Mouse (Mus musculus) intestine, embryonic 15.5 days (tissue): Measurements from ENCODE around the gene Fgf18. TPM values are rescaled to one million over a fixed set of nuclear protein-coding genes. Genes with fewer than 3 reads are reported as not detected.
A peak's percentile ranks its signal among the peaks of the same experiment; 100 is the strongest.

ENCODE experiments used
- ATAC-seq: fragments of 200-750 bp; cut with Nextera tagmentation; 2 replicates; pipeline ENCODE4 v1.8.0; 2017; ENCODE audit warnings: moderate TSS enrichment, moderate library complexity
- H3K27ac ChIP-seq: fragments of 300-500 bp; sonication (generic); 2 replicates; pipeline ENCODE4 v1.5.1; 2015; ENCODE audit warnings: mild to moderate bottlenecking, inconsistent platforms
- H3K27me3 ChIP-seq: fragments of 300-500 bp; sonication (generic); replicated peaks from 2 replicates; pipeline ENCODE4 v1.6.1; 2015; ENCODE audit warnings: inconsistent platforms
- H3K36me3 ChIP-seq: fragments of 300-500 bp; sonication (generic); 2 replicates; pipeline ENCODE4 v1.6.1; 2015; ENCODE audit warnings: inconsistent platforms
- H3K4me1 ChIP-seq: fragments of 300-500 bp; sonication (generic); replicated peaks from 2 replicates; pipeline ENCODE4 v1.6.1; 2015; ENCODE audit warnings: inconsistent platforms
- H3K4me2 ChIP-seq: fragments of 300-500 bp; sonication (generic); replicated peaks from 2 replicates; pipeline ENCODE4 v1.6.1; 2015; ENCODE audit warnings: mild to moderate bottlenecking, inconsistent platforms
- H3K4me3 ChIP-seq: fragments of 300-500 bp; sonication (generic); replicated peaks from 2 replicates; pipeline ENCODE4 v1.5.1; 2015; ENCODE audit warnings: inconsistent platforms
- H3K9ac ChIP-seq: fragments of 300-500 bp; sonication (generic); 2 replicates; pipeline ENCODE4 v1.6.1; 2015; ENCODE audit warnings: inconsistent platforms
- H3K9me3 ChIP-seq: fragments of 300-500 bp; sonication (generic); 2 replicates; pipeline ENCODE4 v1.6.1; 2016; ENCODE audit warnings: inconsistent platforms
- WGBS: fragments of 180-500 bp; shearing (Covaris S2); methylation state at CpG from one replicate; pipeline ENCODE4 v1.1.7; 2015; 5-methylcytosine and 5-hydroxymethylcytosine counted together
- polyA plus RNA-seq: library from polyadenylated mRNA; unstranded; fragments of >200 nt; fragmentation: Nextera tagmentation; extraction: Ambion mirVana; gene quantifications from 2 replicates; pipeline ENCODE4 v1.2.1, GENCODE M21; 2015

The Fgf18 gene
- polyA plus RNA-seq, 1 experiment from 2014 or later, result 2.4 TPM

DNA sequence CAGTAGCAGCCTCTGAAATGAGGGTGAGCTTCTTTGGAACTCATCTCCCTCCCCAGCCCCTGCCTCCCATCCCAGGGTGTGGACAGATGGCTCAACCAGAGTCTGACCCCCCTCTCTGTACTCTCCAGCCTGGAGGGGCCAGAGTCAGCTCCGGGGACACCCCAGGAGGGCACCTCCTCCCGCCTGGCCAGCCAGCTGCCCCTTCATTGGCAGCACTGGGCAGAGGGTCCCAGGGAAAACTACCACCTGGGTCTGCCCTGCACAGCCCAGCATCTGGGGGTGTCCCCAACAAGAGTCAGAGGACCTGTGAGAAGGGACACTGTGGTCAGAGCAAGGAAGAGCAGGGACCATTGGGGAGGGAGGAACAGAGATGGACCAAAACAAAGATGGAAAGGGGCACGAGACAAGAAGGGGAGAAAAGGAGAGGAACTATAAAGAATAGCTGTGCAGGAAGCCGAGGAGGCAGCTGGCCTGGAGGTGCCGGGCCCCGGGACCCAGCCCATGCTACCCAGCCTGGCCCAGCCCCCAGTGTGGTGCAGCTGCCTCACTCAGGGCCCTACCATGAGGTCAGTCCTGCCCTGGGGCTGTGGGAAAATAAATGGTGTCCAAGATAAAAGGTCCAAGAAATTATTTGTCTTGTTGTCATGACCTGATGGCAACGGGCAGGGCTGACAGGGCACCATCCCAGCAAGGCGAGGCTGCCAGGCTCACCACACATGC, 14.4 kb downstream of the Fgf18 start:
- no peaks in the 10 kb centered on the region for H3K27me3 ChIP-seq
- H3K9ac ChIP-seq, result no peak overlapping the region
- WGBS, result 66% methylated on average over 8 of the region's 8 CpGs
- no peaks in the 10 kb centered on the region for H3K36me3 ChIP-seq
- H3K9me3 ChIP-seq, result no peaks in the 10 kb centered on the region
- no peak overlapping the region for H3K4me2 ChIP-seq
- no peak overlapping the region for H3K4me3 ChIP-seq
- no peak for ATAC-seq
- no peak overlapping the region for H3K27ac ChIP-seq
- H3K4me1 ChIP-seq, result no peaks in the 10 kb centered on the region

DNA sequence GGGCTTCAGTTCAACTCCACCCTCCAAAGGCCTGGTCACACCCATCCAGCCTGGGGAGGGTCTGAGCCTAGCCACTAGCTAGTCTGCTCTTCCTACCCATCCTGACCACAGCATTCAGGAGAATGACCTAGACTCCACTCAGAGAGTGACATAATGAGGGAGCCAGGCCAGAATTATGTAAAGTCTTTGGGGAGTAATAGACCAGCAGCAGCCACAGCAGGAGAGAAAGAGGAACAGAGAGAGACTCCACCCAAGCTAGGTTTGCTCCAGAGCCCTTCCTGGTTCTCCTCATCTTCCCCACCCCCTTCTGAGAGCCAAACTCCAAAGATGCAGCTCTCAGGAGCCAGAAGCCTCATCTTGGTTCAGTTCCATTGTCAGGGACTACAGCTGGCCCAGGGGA, 20.1 kb downstream of the Fgf18 start:
- Histone ChIP-seq H3K4me3 (no peak overlapping the region), H3K27ac (no peak overlapping the region), H3K4me2 (no peak overlapping the region), H3K9ac (no peak overlapping the region), H3K9me3 (no peaks in the 10 kb centered on the region), H3K27me3 (peaks cover 4% of the 10 kb centered on the region; the same call in 1 of the 2 replicates), H3K36me3 (no peaks in the 10 kb centered on the region), H3K4me1 (peaks cover 9% of the 10 kb centered on the region)
- no peak for ATAC-seq

DNA sequence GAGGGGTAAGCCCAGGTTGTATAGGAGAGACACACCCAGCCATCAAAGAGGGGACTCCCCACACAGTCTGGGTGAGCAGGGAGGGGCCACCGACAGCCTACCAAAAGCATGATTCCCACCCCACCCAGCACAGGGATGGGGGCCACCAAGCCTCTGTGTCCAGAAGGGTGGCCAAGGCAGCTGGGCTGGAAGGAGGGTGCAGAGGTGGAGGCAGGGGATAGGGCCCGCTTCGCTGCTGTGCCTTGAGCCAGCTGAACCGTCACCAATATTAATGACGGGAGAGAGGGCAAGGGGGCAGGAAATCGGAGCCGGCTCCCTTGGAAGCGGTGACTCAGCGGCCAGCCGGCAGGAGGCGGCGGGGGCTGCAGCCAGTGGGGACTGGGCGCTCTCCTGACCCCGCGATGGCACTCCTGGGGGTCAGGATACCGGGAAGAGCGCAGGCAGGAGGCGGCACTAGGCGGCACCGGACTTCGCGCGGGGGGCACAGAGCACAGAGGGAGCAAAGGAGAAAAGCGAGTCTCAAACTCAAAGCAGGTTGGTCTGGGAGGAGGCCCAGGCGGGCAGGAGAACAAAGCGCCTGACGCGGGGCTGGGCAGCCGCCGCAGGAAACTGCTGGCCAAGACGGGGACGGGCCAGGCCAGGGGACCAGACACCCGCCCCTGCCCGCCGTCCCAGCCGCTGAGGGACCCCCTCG, 24.5 kb downstream of the Fgf18 start:
- ATAC-seq, result peak; percentile 72
- Histone ChIP-seq H3K9me3 (no peaks in the 10 kb centered on the region), H3K9ac (peak overlapping the region; percentile 29), H3K4me2 (peak overlapping the region; percentile 80), H3K27ac (no peak overlapping the region), H3K36me3 (no peaks in the 10 kb centered on the region), H3K4me3 (peak overlapping the region; percentile 32), H3K27me3 (peaks cover 4% of the 10 kb centered on the region; the same call in 1 of the 2 replicates), H3K4me1 (peaks cover 9% of the 10 kb centered on the region)
- WGBS, result 3% methylated on average over 37 of the region's 37 CpGs

DNA sequence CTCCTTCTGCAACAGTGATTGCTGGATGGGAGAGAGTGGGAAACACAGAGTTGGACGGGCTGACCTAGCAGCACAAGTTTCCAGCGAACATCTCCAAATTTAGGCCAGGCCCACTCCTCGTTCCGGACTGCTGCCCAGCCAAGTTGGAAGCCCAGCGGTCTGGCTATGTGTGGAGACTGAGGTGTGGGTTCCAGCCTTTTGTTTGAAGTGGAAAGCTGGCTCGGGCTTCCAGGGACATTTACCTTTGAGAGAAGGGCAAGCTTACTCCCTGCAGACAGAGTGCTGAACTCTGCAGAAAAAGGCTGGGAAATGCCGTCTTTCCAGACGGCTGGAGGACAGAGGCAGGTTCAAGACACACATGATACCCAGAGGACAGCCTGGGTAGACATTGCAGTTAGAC, 27.6 kb downstream of the Fgf18 start:
- Histone ChIP-seq H3K9me3 (no peaks in the 10 kb centered on the region), H3K27ac (no peak overlapping the region), H3K36me3 (no peaks in the 10 kb centered on the region), H3K4me3 (no peak overlapping the region), H3K27me3 (peaks cover 4% of the 10 kb centered on the region; the same call in 1 of the 2 replicates), H3K4me2 (no peak overlapping the region), H3K9ac (no peak overlapping the region), H3K4me1 (peaks cover 9% of the 10 kb centered on the region)
- no peak for ATAC-seq
- 76% methylated on average over 8 of the region's 8 CpGs for WGBS

DNA sequence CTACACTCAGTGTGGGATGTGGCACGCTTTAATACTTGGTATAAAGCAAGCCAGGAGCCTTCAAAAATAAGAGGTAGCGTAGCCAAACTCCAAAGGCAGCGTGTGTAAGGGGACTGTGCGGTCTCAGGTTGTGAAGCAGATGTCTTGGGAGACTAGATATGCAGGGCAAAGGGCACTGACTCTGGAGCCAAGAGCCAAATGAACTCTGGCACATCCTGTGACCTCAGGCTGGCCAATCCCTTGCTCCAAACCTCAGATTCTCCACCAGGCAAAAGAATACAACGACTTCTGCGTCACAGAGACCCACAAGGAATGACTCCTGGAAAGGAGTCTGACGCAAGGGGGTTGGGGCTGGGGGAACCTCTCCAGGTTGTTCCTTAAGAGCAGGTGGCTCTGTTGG, 28.1 kb downstream of the Fgf18 start:
- Histone ChIP-seq H3K9ac (no peak overlapping the region), H3K4me2 (no peak overlapping the region), H3K27me3 (peaks cover 4% of the 10 kb centered on the region; the same call in 1 of the 2 replicates), H3K36me3 (no peaks in the 10 kb centered on the region), H3K27ac (no peak overlapping the region), H3K4me3 (no peak overlapping the region), H3K9me3 (no peaks in the 10 kb centered on the region), H3K4me1 (peaks cover 9% of the 10 kb centered on the region)
- 79% methylated on average over 7 of the region's 7 CpGs for WGBS
- ATAC-seq, result no peak

DNA sequence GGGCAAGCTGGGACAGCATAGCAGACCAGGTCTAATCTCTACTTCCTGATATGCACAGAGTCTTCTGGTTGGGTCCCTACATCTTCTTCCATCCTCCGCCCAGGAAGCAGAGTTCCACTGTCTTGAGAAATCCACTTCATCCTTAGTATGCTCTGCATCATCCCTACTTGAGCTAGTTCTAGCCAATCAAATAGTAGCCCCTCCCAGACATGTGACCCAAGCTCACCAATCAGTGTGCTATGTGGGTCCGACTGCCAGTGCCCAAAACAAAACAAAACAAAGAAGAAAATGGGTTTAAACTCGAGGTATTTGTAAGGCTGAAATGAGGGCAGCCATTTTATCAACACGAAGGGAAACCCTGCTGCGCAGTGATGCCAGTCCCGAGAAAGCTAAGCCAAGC, 28.7 kb downstream of the Fgf18 start:
- no peak overlapping the region for H3K4me2 ChIP-seq
- H3K36me3 ChIP-seq, result no peaks in the 10 kb centered on the region
- 67% methylated on average over 6 of the region's 6 CpGs for WGBS
- no peak overlapping the region for H3K9ac ChIP-seq
- H3K4me3 ChIP-seq, result no peak overlapping the region
- peaks cover 4% of the 10 kb centered on the region; the same call in 1 of the 2 replicates for H3K27me3 ChIP-seq
- no peak for ATAC-seq
- peaks cover 9% of the 10 kb centered on the region for H3K4me1 ChIP-seq
- H3K27ac ChIP-seq, result no peak overlapping the region
- H3K9me3 ChIP-seq, result no peaks in the 10 kb centered on the region

DNA sequence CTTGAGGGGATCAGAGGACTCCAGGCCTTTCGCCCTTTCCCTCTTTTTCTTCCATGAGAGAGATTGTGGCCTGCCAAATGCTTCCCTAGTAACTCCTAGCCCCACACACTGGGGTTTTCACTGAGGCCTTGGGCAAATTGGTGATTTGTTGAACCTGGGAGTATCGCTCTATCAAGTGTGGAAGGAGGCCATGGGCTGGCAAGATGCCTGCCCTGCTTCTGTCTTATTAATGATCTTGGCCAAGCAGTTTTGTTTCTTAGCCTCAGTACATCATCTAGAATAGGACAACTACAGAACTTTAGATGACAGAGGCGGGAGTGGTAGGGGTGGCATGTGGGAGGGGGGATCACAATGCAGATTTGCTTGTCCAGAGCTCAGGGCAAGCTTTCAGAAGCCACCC, 31.4 kb downstream of the Fgf18 start:
- Histone ChIP-seq H3K27me3 (no peaks in the 10 kb centered on the region), H3K9ac (no peak overlapping the region), H3K4me1 (no peaks in the 10 kb centered on the region), H3K9me3 (no peaks in the 10 kb centered on the region), H3K36me3 (no peaks in the 10 kb centered on the region), H3K27ac (no peak overlapping the region), H3K4me3 (no peak overlapping the region), H3K4me2 (no peak overlapping the region)
- ATAC-seq, result no peak
- 83% methylated on average over 3 of the region's 3 CpGs for WGBS

DNA sequence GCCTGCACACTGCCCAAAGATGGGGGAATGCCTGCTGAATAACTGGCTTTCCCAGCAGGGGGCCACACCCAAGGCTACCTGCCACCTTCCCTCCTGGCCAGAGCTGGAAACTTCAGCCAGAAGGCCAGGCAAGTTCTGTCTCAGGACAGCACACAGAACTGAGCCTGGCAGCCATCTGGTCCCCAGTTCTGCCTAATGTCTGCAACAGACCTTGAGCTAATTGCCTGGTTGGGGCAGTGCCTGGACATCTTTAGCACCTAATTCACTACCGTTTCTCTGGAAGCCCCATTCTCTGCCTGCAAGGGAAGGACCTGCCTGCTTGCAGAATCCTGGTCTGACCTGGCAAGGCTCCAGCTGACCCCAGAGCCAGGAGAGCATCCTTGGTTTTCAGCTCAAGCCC, 34.8 kb downstream of the Fgf18 start:
- Histone ChIP-seq H3K4me1 (no peaks in the 10 kb centered on the region), H3K4me3 (no peak overlapping the region), H3K9ac (no peak overlapping the region), H3K27ac (no peak overlapping the region), H3K27me3 (no peaks in the 10 kb centered on the region), H3K4me2 (no peak overlapping the region), H3K9me3 (no peaks in the 10 kb centered on the region), H3K36me3 (no peaks in the 10 kb centered on the region)
- ATAC-seq, result no peak
- WGBS, result 7% methylated on average over 1 of the region's 1 CpGs

DNA sequence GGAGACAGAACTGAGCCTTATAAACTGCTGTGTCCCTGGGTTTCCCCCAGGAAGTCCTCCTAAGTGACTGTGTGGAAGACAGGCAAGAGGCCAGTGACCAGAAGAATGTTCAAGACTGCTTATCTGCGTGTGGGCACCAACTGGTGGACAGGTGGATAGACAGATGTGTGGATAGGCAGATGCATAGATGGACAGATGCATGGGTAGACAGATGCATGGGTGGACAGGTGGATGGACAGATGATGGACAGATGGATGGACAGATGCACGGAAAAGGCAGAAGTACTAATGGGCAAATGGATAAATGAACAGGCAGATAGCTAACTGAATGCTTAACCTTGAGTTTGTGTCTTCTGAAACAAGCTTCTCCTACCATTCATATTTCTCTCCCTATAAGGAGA, 37.1 kb downstream of the Fgf18 start:
- Histone ChIP-seq H3K27me3 (no peaks in the 10 kb centered on the region), H3K9me3 (no peaks in the 10 kb centered on the region), H3K9ac (no peak overlapping the region), H3K4me2 (no peak overlapping the region), H3K4me1 (no peaks in the 10 kb centered on the region), H3K36me3 (no peaks in the 10 kb centered on the region), H3K4me3 (no peak overlapping the region), H3K27ac (no peak overlapping the region)
- ATAC-seq, result no peak
- WGBS, result 74% methylated on average over 2 of the region's 2 CpGs

DNA sequence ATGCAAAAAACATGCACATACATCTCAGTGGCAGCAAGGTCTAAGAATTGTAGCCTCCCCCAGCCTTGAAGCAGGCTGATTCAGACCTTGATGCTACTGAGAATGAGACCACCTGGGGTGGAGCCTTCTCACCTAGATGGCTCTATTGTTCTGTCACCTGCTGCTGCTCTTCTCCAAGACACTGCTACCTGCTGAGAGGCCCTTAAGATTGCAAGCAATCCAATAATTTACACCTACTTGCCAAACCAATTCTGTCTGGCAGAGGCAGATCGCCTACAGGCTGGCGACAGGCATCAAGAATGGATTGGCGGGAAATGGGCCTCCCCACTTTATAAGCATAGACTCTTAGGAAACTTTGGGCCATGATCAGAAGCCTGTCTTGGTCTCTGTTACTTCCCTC, 39.7 kb downstream of the Fgf18 start:
- no peaks in the 10 kb centered on the region for H3K4me1 ChIP-seq
- H3K27ac ChIP-seq, result no peak overlapping the region
- ATAC-seq, result no peak
- H3K36me3 ChIP-seq, result no peaks in the 10 kb centered on the region
- no peak overlapping the region for H3K4me2 ChIP-seq
- no peak overlapping the region for H3K9ac ChIP-seq
- no peaks in the 10 kb centered on the region for H3K9me3 ChIP-seq
- 45% methylated on average over 3 of the region's 3 CpGs for WGBS
- no peak overlapping the region for H3K4me3 ChIP-seq
- no peaks in the 10 kb centered on the region for H3K27me3 ChIP-seq

DNA sequence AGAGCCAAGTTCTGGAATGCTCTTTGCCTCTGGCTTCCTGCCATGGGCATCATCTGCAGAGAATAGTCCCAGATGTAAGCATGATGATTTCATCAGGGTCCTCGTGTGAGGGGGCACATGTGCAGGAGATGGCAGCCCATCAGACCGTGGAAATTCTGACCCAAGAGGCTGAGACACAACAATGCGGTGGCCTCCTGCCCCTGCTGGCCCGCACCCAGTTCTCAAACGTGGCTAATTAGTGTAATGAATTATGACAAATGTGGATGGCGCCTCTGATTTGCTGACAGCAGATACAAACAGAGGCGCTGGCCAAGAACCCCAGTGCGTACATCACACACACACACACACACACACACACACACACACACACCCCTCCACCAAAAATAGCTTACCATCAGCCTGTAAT, 42.3 kb downstream of the Fgf18 start:
- WGBS, result 61% methylated on average over 8 of the region's 8 CpGs
- Histone ChIP-seq H3K27ac (no peak overlapping the region), H3K4me3 (no peak overlapping the region), H3K27me3 (no peaks in the 10 kb centered on the region), H3K9me3 (no peaks in the 10 kb centered on the region), H3K4me2 (no peak overlapping the region), H3K9ac (no peak overlapping the region), H3K36me3 (no peaks in the 10 kb centered on the region), H3K4me1 (peaks cover 6% of the 10 kb centered on the region)
- no peak for ATAC-seq

DNA sequence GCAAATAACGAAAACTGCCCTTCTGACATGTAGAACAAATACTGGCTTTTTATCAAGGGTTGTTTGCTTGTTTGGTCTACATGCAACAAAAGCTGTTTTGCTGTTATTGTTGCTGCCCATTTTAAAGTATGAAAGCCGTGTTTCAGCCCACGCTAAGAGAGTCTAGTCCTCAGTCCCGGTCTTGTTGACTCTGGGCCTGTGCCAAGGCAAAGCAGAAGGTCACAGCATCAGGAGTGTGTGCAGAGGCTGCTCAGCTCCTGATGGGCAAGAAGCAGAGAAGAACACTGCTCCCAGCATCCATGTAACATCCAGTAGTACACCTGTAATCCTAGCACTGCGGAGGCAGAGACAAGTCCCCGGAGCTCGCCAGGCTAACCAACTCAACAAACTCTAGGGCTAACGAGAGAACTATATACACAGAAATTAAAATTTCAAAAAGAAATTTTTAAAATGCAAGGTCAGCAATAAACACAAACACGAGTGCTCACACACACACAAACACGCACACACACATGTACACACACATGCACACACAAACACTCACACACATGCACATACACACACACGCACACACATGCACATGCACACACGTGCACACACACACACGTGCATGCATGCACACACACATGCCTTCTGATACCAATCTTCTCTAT, 43.8 kb downstream of the Fgf18 start:
- H3K27ac ChIP-seq, result no peak overlapping the region
- H3K4me1 ChIP-seq, result peaks cover 6% of the 10 kb centered on the region
- 87% methylated on average over 13 of the region's 13 CpGs for WGBS
- H3K4me3 ChIP-seq, result no peak overlapping the region
- ATAC-seq, result no peak
- no peak overlapping the region for H3K9ac ChIP-seq
- no peaks in the 10 kb centered on the region for H3K36me3 ChIP-seq
- H3K4me2 ChIP-seq, result no peak overlapping the region
- no peaks in the 10 kb centered on the region for H3K9me3 ChIP-seq
- H3K27me3 ChIP-seq, result no peaks in the 10 kb centered on the region
